Mouse (Mus musculus): ENCODE results near the gene Meis2. TPM values are rescaled to one million over a fixed set of nuclear protein-coding genes. Genes with fewer than 3 reads are reported as not detected.
A peak's percentile ranks its signal among the peaks of the same experiment; 100 is the strongest.

Meis2 gene
- polyA plus RNA-seq, 1 experiment from 2014 or later = 53.0 TPM

DNA sequence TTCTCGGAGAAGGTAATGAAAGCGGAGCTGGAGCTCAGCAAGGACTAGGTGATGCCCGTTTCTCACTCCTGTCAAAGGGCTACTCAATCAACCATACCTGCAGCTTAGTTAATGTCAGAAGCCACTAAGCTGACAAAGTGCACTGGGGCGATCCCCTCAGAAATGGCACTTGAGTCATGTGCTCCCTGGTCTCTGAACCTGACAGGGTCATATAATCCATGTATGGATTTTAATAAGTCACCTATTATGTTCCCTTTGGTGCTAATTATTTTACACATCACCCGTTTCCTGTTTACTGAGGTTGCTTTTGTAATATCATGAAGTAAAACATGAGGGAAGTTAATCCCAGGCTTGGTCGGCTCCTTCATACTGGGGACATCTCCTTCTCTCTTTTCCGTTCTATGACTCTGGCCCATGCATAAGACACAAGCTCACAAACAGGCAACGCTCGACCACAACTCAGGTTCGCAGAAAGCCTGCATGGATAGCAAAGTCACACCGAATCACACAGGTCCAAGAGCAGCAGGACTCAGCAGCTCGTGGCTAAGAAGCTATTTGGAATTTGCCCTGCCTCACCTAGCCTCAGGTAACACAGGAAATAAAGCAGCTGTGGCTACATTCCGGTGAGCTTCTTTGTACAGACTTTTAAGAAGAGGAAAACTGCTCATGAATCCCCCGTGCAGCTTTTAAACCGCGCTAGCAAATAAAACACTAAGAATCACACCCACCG, 153.6 kb downstream of the Meis2 start:
- H3K27ac ChIP-seq = peak overlapping the region; percentile 31
- peaks cover 6% of the 10 kb centered on the region for H3K4me1 ChIP-seq
- no peaks in the 10 kb centered on the region for H3K36me3 ChIP-seq
- ATAC-seq (ENCODE audit: insufficient read depth, low FRiP score, low read depth) = peak; percentile 71
- H3K4me2 ChIP-seq = no peak overlapping the region
- H3K9ac ChIP-seq = no peak overlapping the region
- H3K9me3 ChIP-seq = no peaks in the 10 kb centered on the region
- H3K27me3 ChIP-seq (replicated peaks) = no peaks in the 10 kb centered on the region
- WGBS = 76% methylated on average over 17 of the region's 17 CpGs
- no peak overlapping the region for H3K4me3 ChIP-seq (replicated peaks)

DNA sequence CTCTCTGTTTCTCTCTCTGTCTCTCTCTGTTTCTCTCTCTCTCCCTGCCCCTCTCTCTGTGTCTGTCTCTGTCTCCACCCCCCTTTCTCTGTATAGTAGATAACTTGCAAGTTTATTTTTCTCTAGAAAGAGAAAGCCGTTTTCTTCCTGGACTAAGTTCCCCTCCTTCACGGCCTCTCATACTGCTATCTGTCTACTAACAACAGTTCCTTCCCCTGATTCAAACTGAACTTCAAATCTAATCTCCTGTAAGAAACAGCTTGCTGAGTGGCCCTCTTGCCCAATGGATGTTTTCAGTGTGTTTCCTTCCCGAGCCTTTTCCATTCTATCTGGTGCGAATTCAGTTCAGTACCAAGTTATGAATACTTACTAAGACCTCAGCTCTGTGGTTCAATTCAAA, 155.4 kb downstream of the Meis2 start:
- no peak overlapping the region for H3K9ac ChIP-seq
- H3K27ac ChIP-seq = no peak overlapping the region
- no peaks in the 10 kb centered on the region for H3K27me3 ChIP-seq (replicated peaks)
- no peaks in the 10 kb centered on the region for H3K9me3 ChIP-seq
- 62% methylated on average over 4 of the region's 4 CpGs for WGBS
- H3K36me3 ChIP-seq = no peaks in the 10 kb centered on the region
- peaks cover 3% of the 10 kb centered on the region; the same call in 1 of the 2 replicates for H3K4me1 ChIP-seq
- H3K4me2 ChIP-seq = no peak overlapping the region
- H3K4me3 ChIP-seq (replicated peaks) = no peak overlapping the region
- no peak for ATAC-seq (ENCODE audit: insufficient read depth, low FRiP score, low read depth)

DNA sequence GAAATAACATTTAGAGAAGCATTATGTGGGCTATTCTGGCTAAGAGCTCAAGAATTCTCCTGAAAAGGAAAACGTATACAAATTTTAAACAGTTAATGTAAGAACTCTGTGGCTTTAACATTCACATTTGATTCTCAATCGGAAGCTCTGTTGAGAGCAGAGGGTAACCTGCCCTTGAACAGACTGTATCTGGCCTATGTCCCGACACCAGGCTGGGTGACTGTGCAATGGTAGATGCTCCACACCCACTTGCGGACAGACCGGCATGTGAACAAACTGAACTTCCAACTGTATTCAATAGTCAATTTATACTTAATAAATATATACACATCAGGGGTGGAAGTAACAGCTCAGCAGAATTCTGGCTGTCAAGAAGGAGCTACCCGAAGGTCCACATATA, 164.6 kb downstream of the Meis2 start:
- Histone ChIP-seq H3K9me3 (no peaks in the 10 kb centered on the region), H3K27ac (no peak overlapping the region), H3K4me3 (replicated peaks) (no peak overlapping the region), H3K4me2 (no peak overlapping the region), H3K4me1 (0 out of 2 replicates have a peak, but pooled peaks cover 5% of the 10 kb centered on the region), H3K36me3 (no peaks in the 10 kb centered on the region), H3K9ac (no peak overlapping the region), H3K27me3 (replicated peaks) (no peaks in the 10 kb centered on the region)
- 78% methylated on average over 6 of the region's 6 CpGs for WGBS
- ATAC-seq (ENCODE audit: insufficient read depth, low FRiP score, low read depth) = no peak

DNA sequence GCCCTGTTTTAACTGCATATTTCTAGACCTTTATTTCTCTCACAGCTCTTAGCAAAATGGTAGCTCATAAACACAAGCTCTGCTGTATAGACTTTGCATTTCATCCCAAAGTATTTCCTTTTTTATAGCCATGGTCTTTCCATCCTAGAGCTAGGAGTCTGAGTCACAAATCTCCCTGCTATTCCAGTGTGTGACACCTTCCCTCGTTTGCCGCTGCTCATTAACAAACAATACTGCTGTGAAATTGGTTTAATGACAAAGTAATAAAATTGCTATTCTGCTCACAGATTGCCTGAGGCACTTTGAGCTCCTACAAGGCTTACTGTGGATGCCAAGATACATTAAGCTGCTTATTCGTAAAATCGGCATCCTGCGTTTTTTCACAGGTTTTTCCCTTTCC, 168.1 kb downstream of the Meis2 start:
- no peak overlapping the region for H3K4me2 ChIP-seq
- no peak overlapping the region for H3K9ac ChIP-seq
- H3K4me1 ChIP-seq = peaks cover 11% of the 10 kb centered on the region; the same call in 1 of the 2 replicates
- no peak overlapping the region for H3K27ac ChIP-seq
- no peak for ATAC-seq (ENCODE audit: insufficient read depth, low FRiP score, low read depth)
- no peaks in the 10 kb centered on the region for H3K9me3 ChIP-seq
- WGBS = 62% methylated on average over 5 of the region's 5 CpGs
- H3K36me3 ChIP-seq = no peaks in the 10 kb centered on the region
- no peak overlapping the region for H3K4me3 ChIP-seq (replicated peaks)
- H3K27me3 ChIP-seq (replicated peaks) = no peaks in the 10 kb centered on the region

DNA sequence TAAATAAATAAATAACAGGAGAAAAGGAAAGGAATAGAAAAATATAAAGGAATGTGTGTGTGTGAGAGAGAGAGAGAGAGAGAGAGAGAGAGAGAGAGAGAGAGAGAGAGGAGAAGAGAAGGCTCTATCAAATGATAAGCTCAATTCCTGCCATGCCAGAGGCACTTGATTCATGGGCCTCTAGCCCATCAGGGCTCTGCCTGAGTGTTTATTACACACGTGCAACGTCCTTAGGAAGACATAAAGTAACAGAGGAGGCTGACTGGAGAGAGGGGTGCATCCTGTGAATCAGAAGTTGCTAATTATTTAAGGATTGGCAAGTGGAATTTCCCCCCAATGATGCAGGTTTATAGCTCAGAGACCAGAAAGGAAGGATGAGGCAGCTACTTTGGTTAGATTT, 168.6 kb downstream of the Meis2 start:
- H3K4me2 ChIP-seq = no peak overlapping the region
- WGBS = 24% methylated on average over 2 of the region's 2 CpGs
- no peaks in the 10 kb centered on the region for H3K36me3 ChIP-seq
- peaks cover 11% of the 10 kb centered on the region; the same call in 1 of the 2 replicates for H3K4me1 ChIP-seq
- H3K4me3 ChIP-seq (replicated peaks) = no peak overlapping the region
- H3K9me3 ChIP-seq = no peaks in the 10 kb centered on the region
- no peak overlapping the region for H3K27ac ChIP-seq
- no peak for ATAC-seq (ENCODE audit: insufficient read depth, low FRiP score, low read depth)
- no peaks in the 10 kb centered on the region for H3K27me3 ChIP-seq (replicated peaks)
- H3K9ac ChIP-seq = no peak overlapping the region

DNA sequence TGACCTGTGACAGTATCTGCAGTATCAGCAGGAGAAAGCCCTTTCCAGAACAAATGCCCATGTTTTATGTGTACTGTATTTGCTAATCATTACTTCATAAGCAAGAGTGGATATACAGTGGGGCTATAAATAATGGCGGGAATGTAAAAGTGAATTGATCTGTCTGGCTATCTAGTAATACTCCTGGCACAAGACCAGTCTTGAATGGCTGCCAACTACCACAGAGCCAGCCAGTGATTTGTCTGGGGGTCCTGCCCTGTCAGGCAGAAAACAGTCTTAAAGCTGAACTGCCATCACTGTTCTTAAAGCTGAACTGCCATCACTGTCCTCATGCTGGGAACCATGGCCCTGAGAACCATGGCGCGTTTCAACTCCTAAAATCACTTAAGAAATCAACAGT, 169.9 kb downstream of the Meis2 start:
- H3K27ac ChIP-seq = no peak overlapping the region; the same call in 1 of the 2 replicates

DNA sequence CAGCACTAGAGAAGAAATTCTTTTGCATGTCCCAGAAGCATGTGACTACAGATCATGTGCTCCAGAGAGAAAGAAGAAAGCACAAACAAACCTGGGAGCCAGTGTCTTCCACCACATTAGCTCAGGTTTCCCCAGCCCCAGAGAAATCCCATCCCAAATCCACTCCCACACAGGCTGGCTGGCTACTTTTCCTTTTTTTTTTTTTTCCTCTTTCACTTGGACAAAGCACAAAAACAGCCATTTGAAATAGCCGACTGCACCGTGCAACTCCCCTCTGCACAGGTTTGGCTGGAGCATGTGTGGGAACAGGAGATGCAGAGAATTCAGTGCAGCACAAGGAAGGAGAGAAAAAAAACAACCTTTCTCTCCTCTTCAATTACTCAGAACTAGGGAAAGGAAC, 170.4 kb downstream of the Meis2 start:
- peaks cover 11% of the 10 kb centered on the region; the same call in 1 of the 2 replicates for H3K4me1 ChIP-seq
- H3K36me3 ChIP-seq = no peaks in the 10 kb centered on the region
- H3K9ac ChIP-seq = no peak overlapping the region
- no peak overlapping the region for H3K27ac ChIP-seq
- WGBS = 35% methylated on average over 2 of the region's 2 CpGs
- no peak overlapping the region for H3K4me3 ChIP-seq (replicated peaks)
- ATAC-seq (ENCODE audit: insufficient read depth, low FRiP score, low read depth) = no peak
- no peaks in the 10 kb centered on the region for H3K9me3 ChIP-seq
- no peak overlapping the region for H3K4me2 ChIP-seq
- no peaks in the 10 kb centered on the region for H3K27me3 ChIP-seq (replicated peaks)

More for the DNA sequence above, 169.9 kb downstream of the Meis2 start:
- no peaks in the 10 kb centered on the region for H3K36me3 ChIP-seq
- H3K27me3 ChIP-seq (replicated peaks) = no peaks in the 10 kb centered on the region
- WGBS = 61% methylated on average over 3 of the region's 3 CpGs
- H3K4me3 ChIP-seq (replicated peaks) = no peak overlapping the region
- no peaks in the 10 kb centered on the region for H3K9me3 ChIP-seq
- no peak overlapping the region for H3K9ac ChIP-seq
- no peak overlapping the region for H3K4me2 ChIP-seq
- no peak; the same call in 1 of the 2 replicates for ATAC-seq (ENCODE audit: insufficient read depth, low FRiP score, low read depth)
- peaks cover 11% of the 10 kb centered on the region; the same call in 1 of the 2 replicates for H3K4me1 ChIP-seq

DNA sequence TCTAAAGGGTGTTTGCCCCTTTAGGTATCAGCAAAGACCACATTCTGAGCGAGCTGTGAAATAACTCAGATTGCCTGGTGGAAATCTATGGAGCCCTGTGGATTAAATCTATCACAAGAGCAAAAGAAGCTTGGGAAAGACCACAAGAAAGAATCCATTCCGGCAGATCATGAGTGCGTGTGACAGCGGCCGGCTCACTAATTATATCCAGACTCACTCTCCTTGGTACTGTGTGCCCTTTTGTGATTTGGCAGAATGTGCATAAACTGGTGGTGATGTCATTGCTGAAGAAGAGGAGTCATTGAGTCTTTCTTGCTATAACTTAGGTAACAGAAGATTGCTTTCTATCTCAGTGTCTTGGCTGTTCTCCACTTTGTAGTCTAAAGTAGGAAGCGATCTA, 172.5 kb downstream of the Meis2 start:
- Histone ChIP-seq H3K36me3 (no peaks in the 10 kb centered on the region), H3K4me1 (peaks cover 11% of the 10 kb centered on the region; the same call in 1 of the 2 replicates), H3K9me3 (no peaks in the 10 kb centered on the region), H3K27me3 (replicated peaks) (no peaks in the 10 kb centered on the region), H3K4me3 (replicated peaks) (no peak overlapping the region), H3K27ac (no peak overlapping the region), H3K4me2 (no peak overlapping the region), H3K9ac (no peak overlapping the region)
- WGBS = 76% methylated on average over 6 of the region's 6 CpGs
- ATAC-seq (ENCODE audit: insufficient read depth, low FRiP score, low read depth) = no peak

DNA sequence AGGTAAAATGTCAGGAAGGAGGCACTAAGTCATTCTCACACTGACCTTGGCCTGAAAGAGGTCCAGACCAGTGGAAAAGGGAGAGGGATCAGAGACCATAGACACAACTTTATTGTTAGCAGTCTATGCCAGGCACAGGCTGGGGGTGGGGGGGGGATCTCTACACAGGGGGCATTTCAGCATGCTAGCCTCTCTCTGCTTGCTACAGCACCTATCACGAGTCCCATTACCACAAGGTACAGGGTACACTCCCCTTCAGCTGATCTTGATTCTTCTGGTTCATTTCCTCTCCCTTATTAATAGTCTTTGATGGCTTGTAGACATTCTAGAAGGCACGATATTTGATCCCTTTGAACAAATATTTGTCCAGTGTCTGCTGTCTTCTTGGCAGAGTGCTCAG, 174.9 kb downstream of the Meis2 start:
- 21% methylated on average over 2 of the region's 2 CpGs for WGBS
- no peak overlapping the region for H3K4me3 ChIP-seq (replicated peaks)
- H3K27me3 ChIP-seq (replicated peaks) = no peaks in the 10 kb centered on the region
- H3K9me3 ChIP-seq = no peaks in the 10 kb centered on the region
- ATAC-seq (ENCODE audit: insufficient read depth, low FRiP score, low read depth) = no peak
- no peaks in the 10 kb centered on the region for H3K36me3 ChIP-seq
- H3K9ac ChIP-seq = no peak overlapping the region
- no peak overlapping the region for H3K27ac ChIP-seq
- H3K4me2 ChIP-seq = no peak overlapping the region
- peaks cover 4% of the 10 kb centered on the region; the same call in 1 of the 2 replicates for H3K4me1 ChIP-seq

DNA sequence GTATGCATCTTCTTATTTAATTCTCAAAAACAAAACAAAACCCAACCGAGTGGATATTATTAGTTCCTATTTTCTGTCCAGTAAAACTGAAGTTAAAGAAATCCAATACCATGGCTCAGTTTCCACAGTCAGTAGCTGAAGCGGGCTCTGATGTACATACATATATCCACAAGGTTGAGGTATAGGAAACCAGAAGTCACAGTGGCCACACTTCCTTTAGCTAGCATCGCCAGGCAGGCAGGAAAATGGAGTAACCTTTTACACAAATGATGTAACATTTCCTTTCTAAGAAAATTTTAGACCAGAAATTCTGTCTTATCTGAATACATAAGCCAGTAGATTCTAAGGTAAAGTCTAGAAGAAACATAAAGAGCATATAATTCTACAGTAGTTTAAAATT, 175.6 kb downstream of the Meis2 start:
- Histone ChIP-seq H3K4me3 (replicated peaks) (no peak overlapping the region), H3K4me2 (no peak overlapping the region), H3K27me3 (replicated peaks) (no peaks in the 10 kb centered on the region), H3K27ac (no peak overlapping the region), H3K36me3 (no peaks in the 10 kb centered on the region), H3K4me1 (no peaks in the 10 kb centered on the region), H3K9me3 (no peaks in the 10 kb centered on the region), H3K9ac (no peak overlapping the region)
- no peak for ATAC-seq (ENCODE audit: insufficient read depth, low FRiP score, low read depth)
- 84% methylated on average over 3 of the region's 3 CpGs for WGBS

DNA sequence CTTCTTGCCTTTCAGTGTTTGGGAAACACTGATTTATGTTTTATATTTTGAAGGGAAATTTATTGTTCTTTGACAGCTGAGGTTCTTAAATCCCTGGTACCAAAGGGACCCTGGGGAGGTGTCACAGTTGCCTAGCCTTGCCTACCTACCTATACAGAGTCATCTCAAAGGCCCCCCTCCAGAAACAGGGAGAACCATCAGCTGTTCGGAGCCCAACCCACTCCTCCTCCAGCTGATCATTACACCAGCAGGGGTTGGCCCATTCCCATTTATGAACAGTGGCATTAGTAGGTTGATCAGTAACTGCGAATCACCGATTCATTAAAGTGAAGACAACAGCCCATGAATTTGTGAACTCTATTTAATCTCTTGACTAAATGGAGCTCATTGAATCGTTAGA, 176.4 kb downstream of the Meis2 start:
- H3K27ac ChIP-seq = no peak overlapping the region
- no peak overlapping the region for H3K4me3 ChIP-seq (replicated peaks)
- H3K9me3 ChIP-seq = no peaks in the 10 kb centered on the region
- no peaks in the 10 kb centered on the region for H3K4me1 ChIP-seq
- H3K36me3 ChIP-seq = no peaks in the 10 kb centered on the region
- no peak for ATAC-seq (ENCODE audit: insufficient read depth, low FRiP score, low read depth)
- no peak overlapping the region for H3K4me2 ChIP-seq
- WGBS = 93% methylated on average over 4 of the region's 4 CpGs
- no peaks in the 10 kb centered on the region for H3K27me3 ChIP-seq (replicated peaks)
- H3K9ac ChIP-seq = no peak overlapping the region

DNA sequence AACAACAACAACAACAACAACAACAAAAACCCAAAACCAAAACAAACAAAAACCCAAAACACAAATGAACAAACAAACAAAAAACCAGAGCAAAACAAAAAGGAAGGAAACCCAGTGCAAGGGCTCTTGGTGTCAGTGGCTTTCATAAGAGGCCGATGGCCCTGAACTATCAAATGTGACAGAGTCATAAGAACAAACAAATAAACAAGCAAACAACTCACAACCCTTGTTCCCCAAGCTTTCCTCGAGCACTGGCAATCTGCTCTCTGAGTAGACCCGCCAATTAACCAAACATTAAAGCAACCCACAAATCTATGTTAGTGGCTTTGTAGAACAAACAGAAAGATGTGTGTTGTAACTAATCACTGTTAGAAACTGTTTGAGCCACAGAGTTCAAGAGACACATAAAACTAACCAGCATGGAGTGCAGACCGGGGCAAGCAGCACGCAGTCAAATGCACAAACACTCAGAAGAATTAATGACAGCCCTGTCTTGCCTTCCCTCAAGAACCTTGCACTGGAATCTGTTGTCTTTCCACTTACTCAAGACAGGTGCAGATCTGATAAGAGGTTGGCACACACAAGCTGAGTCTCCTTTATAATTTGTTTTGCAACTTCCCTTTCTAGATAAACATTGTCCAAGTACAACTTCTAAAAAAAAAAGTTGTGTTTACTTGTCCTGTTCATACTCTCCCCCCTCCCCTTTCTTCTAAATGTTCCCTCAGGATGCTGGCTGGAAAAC, 177.1 kb downstream of the Meis2 start:
- no peak for ATAC-seq (ENCODE audit: insufficient read depth, low FRiP score, low read depth)
- H3K4me2 ChIP-seq = no peak overlapping the region
- H3K9me3 ChIP-seq = no peaks in the 10 kb centered on the region
- H3K9ac ChIP-seq = no peak overlapping the region
- H3K4me3 ChIP-seq (replicated peaks) = no peak overlapping the region
- H3K27me3 ChIP-seq (replicated peaks) = no peaks in the 10 kb centered on the region
- H3K27ac ChIP-seq = no peak overlapping the region
- 50% methylated on average over 5 of the region's 5 CpGs for WGBS
- H3K36me3 ChIP-seq = no peaks in the 10 kb centered on the region
- no peaks in the 10 kb centered on the region for H3K4me1 ChIP-seq

Measured in stomach, embryonic 15.5 days (tissue).